Mouse (Mus musculus): ENCODE results near the gene Lpar2.

Lpar2 gene

GRCm38 (mm10) chr8:69870907-69871306 is 48.7 kb downstream of the Lpar2 start:
- DNase-seq, result no peak

- peak; percentile 52 for DNase-seq
Measured at GRCm38 (mm10) chr8:69874155-69874554, 51.9 kb downstream of the Lpar2 start.

DNA sequence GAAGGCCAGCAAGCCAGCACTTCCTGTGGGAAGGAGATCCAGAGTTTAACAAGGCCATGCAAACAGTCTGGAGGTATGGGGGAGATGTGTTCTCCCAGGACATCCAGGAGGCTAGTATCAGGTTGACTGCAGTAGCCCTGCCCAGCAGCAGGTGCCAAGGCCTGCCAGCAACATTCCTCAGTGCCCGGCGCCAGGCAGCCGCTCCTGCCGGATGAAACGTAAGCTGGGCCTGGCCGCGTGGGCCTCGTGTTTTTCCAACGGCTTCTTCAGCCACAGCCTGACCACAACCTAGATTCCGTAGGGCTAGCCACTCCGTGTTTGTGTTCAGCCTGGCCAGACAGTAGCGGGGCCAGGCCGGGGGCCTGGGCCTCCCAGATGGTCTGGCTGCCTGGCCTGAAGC is 52.4 kb downstream of the Lpar2 start:
- no peak for DNase-seq

DNA sequence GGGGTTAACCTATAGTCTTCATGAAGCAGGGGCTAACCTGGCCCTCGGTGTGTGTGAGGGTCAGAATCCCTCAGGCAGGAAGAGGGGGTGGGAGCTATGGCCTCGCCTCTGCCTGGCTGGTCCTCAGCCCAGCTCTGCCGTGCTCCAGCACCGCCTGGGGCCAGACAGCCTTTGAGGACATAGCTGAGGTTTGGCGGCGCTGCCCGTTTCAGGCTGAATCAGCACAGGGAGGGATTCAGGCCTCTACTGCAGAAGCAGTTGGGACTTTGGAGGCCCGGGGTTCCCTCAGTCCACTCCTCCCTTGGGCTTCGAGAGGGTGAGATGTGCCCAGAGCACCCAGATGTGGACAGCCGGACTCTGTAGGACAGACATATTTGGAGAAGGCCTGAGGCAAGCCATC is 53.9 kb downstream of the Lpar2 start:
- DNase-seq, result no peak

GRCm38 (mm10) chr8:69876967-69877366 is 54.7 kb downstream of the Lpar2 start:
- no peak for DNase-seq

GRCm38 (mm10) chr8:69877396-69877795 is 55.2 kb downstream of the Lpar2 start:
- DNase-seq, result no peak

- DNase-seq, result no peak
Measured at GRCm38 (mm10) chr8:69877992-69878391, 55.8 kb downstream of the Lpar2 start.

DNA sequence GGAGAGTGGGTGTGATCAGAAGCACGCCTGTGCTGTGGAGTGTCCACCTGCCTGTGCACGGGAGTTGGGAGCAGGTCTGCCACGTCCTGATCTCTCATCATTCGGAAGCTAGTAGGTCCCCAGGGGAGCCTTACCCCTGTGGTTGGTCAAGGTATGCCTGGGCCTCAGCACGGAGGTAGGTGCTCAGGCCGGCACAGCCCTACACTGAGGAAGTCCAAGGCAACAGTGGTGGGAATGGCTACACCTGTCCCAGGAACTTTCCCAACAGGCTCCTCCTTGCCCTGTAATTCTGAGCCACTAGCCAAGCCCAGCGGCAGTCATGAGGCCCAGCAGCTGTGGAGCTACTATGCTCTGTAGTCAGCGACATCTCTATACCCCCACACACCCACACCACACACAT is 57.4 kb downstream of the Lpar2 start:
- DNase-seq, result no peak

All from thymus, postnatal 25 days (tissue).